Mouse (Mus musculus): ENCODE data around the gene Fzd5. TPM values are rescaled to one million over a fixed set of nuclear protein-coding genes. Genes with fewer than 3 reads are reported as not detected.

Gene Fzd5
- polyA plus RNA-seq, 1 experiment = 2.1 TPM

DNA sequence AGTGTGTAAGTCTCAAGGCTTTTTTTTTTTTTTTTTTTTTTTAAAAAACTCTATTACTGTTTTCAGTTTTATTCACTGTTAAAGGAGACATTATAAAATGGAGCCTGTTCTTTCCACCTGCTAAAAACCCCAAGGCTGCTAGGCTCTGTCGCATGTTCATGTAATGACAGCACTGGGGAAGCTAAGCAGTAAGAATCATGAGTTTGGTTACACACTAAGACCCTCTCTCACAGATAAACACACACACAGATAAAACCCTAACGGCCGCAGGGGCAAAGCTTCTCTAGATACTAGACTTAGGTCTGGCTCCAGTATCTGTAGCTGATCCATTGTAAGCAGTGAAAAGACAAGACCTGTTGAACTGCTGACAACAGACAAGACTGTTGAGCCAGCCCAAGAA, 56.1 kb downstream of the Fzd5 start:
- no peaks in the 10 kb centered on the region for H3K79me2 ChIP-seq (ENCODE audit: control insufficient read depth, insufficient read depth)
- no peaks in the 10 kb centered on the region for H3K27me3 ChIP-seq (ENCODE audit: control insufficient read depth, insufficient read depth, insufficient read length)
- no peak overlapping the region for H3K4me2 ChIP-seq (ENCODE audit: low read depth)
- H3ac ChIP-seq (ENCODE audit: control insufficient read depth, insufficient read length) = no peak overlapping the region
- no peak overlapping the region for H3K4me3 ChIP-seq
- TF ChIP-seq TCF3 (IDR thresholded peaks at IDR 0.05; ENCODE audit: insufficient read length, low read depth) (no peak), USF1 (IDR thresholded peaks at IDR 0.05; ENCODE audit: low read depth) (no peak), POLR2A (IDR thresholded peaks at IDR 0.05; ENCODE audit: insufficient read length, low read depth) (no peak), POLR2AphosphoS2 (IDR thresholded peaks at IDR 0.05; ENCODE audit: insufficient read length, low read depth) (no peak), SRF (IDR thresholded peaks at IDR 0.05; ENCODE audit: control insufficient read depth, insufficient read length, low read depth) (no peak), CEBPB (IDR thresholded peaks at IDR 0.05; ENCODE audit: insufficient read depth, poor library complexity, severe bottlenecking) (no peak), TCF12 (IDR thresholded peaks at IDR 0.05; ENCODE audit: insufficient read depth, poor library complexity, severe bottlenecking) (no peak)
- H3K36me3 ChIP-seq (ENCODE audit: control insufficient read depth, insufficient read depth) = peaks cover 7% of the 10 kb centered on the region

Other genes starting within 250 kb of the Fzd5 start
- 9.6 TPM for gene Creb1, start 205.1 kb downstream of the Fzd5 start, polyA plus RNA-seq (2012; fragmentation: generic; extraction: Trizol)
- gene Mettl21a, start 120.5 kb downstream of the Fzd5 start, polyA plus RNA-seq (2012; fragmentation: generic; extraction: Trizol) = 26.5 TPM
- gene Ccnyl1, start 47.3 kb downstream of the Fzd5 start, polyA plus RNA-seq (2012; fragmentation: generic; extraction: Trizol) = 16.0 TPM
- gene Plekhm3, start 219.1 kb upstream of the Fzd5 start, polyA plus RNA-seq (2012; fragmentation: generic; extraction: Trizol) = 3.9 TPM

All from myocyte (in vitro differentiated cells).